Mouse (Mus musculus) c-Kit-positive CD71-negative TER-119-negative erythroid progenitor cells, embryonic 14.5 days (primary cell): Measurements from ENCODE around the gene Morf4l1.

Source experiments
- DNase-seq: peaks from one replicate; pipeline ENCODE4 v3.0.0-alpha.2; 2013; ENCODE audit warnings: low read depth

The Morf4l1 gene

GRCm38 (mm10) chr9:90114567-90115307, at the start of gene Morf4l1:
Morf4l1 (minus strand) TSS chr9:90114774.
- DNase-seq = peak; percentile 82

DNA sequence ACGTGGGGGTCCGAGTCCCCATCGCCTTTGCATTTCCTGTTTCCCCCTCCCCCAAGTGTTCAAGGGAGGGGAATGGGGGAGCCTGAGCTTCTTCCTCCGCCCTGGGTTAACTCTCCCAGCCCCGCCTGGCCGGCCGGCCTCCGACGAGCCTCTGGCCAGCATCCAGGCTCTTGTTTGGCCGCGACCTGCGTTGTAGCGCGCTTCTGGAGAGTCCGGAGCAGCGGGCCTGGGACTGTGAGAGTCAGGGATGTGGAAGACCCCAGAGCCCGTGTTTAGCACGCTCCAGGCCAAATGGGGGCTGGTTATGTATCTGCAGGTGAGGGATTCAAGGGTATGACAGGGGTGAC, 49.1 kb upstream of the Morf4l1 start:
- no peak for DNase-seq

GRCm38 (mm10) chr9:90162926-90163748, 48.6 kb upstream of the Morf4l1 start, which contains the start of gene Adamts7:
Adamts7 (plus strand) TSS chr9:90163069.
- DNase-seq = peak; percentile 13

- DNase-seq = peak; percentile 44
Measured at GRCm38 (mm10) chr9:90162243-90162925, 47.8 kb upstream of the Morf4l1 start.

DNA sequence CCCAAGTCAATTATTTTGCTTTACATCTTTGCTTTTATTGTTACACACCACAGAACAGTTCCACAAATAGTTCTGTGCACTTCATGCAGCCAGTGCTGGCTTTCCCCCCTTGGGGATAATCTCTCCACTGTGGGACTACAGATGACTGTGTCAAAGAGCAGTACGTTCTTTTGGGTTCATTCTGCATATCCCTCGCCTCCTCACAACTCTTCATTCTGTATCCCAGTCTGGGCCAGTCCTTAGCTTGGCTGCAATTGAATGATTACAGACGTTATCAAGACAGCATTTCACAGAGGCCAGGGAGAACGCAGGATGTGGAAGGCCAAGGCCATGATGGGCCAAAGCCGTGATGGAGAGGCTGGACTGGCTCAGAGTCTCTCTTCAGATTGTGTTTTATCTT, 32.3 kb upstream of the Morf4l1 start:
- DNase-seq = no peak

- DNase-seq = no peak
Measured at GRCm38 (mm10) chr9:90145788-90146187, 31.2 kb upstream of the Morf4l1 start.

DNA sequence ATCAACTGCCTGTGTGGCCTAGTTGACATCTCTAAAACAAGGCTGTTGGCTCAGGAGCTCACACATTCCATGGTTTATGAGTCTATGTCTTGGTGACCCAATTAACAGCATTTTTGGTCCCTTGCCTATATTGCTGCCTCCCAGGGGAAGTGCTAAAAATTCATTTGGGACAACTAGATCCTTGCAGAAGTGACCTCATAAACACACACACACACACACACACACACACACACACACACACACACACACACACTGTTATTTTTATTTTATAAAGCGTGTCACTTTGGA, 22.0 kb upstream of the Morf4l1 start:
- no peak for DNase-seq

DNA sequence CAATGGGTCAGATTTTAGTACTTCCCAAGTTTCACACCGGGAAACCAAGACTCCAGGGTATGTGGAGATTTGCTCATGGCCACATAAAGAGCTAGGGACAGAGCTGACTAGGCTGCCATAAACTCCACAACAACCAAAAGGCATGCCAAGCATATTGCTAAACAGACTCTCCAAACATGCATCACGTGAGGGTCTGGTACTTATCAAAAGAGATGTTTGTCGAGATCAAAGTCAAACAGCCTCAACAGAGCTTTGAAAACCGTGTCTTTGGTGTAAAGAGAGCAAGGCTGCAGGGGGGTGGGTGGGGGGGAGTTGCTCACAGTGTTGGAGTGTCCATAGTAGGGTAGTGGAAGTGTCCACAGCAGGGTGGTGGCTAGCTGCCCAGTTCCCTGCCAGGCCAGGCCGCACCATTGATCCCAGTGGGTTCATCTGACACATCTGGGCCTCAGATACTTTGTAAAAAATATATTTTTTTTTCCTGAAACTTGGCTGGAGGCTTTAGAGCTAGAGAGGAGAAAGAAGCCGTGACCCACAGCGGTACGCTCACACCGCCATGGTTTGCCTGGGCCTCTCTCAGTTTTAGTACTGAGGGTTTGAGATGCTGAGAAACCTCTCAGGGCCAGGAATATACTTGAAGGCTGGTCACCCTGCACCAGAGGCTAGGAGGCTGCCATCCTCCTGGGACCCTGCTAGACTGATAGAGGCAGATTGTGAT, 21.5 kb upstream of the Morf4l1 start:
- DNase-seq = no peak

DNA sequence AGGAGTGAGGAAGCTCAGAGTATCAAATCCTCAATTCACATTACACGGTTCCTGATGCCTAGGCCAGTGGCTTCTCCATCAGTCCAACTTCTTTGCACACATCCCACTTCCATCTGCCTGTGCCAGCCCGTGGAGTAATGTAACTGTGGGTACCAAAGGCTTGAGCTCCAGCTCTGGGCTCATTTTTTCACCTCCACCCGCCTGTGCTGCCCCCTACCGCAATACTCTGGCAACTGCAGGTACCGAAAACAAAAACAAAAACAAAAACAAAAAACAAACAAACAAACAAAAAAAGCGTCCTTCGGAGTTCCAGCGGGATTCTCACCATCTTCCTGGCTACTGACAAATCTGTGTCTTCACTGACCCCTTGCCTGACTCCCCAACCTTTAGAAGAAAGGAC, 20.9 kb upstream of the Morf4l1 start:
- no peak for DNase-seq

GRCm38 (mm10) chr9:90133562-90134355, 19.2 kb upstream of the Morf4l1 start:
- no peak for DNase-seq

- no peak for DNase-seq
Measured at GRCm38 (mm10) chr9:90128636-90129201, 14.1 kb upstream of the Morf4l1 start.

GRCm38 (mm10) chr9:90127146-90127545, 12.6 kb upstream of the Morf4l1 start:
- DNase-seq = no peak

GRCm38 (mm10) chr9:90126260-90127010, 11.9 kb upstream of the Morf4l1 start:
- peak; percentile 87 for DNase-seq

GRCm38 (mm10) chr9:90125416-90126099, 11.0 kb upstream of the Morf4l1 start:
- no peak for DNase-seq

DNA sequence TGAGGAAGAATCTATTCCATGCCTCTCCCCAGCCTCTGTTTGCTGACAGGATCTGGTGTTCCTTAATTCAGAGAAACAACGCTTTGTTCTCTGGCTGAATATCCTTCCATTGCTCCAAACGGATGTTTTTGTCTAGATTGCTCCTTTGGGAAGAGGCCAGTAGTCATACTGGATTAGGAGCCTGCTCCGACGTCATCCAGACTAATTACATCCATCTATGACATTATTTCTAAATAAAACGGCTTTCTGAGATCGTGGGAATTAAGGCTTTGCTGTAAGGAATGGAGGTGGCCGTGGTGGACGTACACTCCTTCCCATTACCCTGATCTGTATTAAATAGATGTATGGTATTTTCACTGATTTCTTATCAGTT, 10.3 kb upstream of the Morf4l1 start:
- no peak for DNase-seq

DNA sequence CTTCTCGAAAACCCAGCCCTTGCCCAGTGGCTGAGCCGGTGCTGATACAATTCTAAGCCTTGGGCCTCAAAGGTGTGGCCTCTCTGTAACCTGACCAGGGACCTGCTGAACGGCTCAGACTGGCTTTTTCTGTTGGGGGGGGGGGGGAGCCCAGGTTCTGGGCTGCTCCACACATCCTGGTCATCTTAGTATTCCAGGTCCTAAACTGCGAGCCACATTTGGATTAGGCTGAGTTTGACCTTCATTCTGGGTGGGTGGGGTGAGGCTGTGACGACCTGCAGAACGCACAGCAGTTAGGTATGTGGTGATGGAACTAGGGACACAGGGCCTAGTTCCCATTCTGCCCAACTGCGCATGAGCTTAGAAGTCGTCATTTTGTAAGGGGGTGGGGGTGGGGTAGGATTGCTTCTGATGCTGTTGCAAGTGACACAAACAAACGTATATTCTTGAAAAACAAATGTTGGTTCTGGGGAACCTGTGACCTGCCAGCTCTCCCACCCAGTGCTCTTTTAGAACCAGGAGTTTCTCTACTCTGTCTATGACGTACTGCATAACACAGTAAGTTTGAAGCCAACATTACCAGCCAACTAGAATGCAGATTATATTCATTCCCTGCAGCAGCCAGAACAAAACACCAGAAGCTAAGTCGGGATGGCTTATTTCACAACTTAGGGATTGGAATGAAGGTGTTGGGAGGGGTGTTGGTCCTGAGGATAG, 9.7 kb upstream of the Morf4l1 start:
- DNase-seq = no peak

DNA sequence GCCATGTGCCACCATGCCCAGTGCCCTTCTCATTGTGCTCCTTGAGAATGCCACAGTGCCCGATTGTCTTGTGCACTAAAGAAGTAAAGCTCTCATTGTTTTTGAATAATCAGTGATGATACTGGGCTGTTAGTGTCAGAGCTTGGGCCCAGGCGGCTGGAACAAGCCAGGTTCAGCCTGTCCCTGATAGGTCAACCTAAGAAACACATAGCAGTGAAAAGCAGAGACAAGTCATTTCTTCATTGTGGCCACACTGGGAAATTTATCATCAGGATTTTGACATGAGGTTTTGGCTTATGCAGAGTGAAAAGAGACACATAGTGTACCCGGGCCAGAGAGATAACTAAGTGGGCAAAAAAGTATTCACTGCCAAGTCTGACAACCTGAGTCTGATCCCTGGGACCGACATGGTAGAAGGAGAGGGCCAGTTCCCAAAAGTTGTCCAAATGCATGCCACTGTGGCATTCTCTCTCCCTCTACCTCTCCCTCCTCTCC, 7.7 kb upstream of the Morf4l1 start:
- DNase-seq = no peak

DNA sequence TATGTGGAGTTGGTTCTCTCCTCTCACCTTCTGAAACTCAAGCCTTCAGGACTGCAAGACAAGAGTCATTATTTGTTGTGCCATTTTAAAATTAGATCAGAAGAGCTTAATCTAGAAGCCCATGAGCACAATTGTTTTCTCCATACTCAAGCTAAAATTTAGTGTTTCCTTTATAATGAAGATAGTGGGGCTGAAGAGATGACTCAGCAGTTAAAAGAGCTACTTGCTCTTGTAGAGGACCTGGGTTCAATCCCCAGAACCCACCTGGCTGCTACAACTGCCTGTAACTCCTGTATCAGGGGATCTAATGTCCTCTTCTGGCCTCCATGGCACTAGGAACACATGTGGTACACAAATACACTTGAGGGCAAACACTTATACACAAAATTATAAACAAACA, 2.7 kb upstream of the Morf4l1 start:
- DNase-seq = no peak

DNA sequence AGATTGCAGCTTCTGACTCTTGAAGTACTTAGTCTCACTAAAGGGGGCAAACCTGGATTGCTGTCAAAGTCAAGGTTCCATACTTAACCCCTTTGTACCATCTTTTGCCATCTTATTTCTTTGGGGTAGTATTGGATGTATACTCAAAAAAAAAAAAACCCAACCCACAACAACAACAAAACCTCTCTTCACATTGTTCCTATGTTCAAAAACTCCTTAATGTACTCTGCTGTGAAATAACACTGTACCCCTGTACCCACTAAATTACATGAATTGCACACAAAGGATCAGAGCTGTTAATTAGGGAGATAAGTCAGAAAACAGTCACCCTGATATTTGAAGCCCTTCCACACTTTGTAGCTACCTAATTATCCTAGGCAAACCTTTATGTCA, 730 bp upstream of the Morf4l1 start:
- no peak for DNase-seq
